Mouse (Mus musculus): ENCODE data around the gene 2310034G01Rik. TPM values are rescaled to one million over a fixed set of nuclear protein-coding genes. Genes with fewer than 3 reads are reported as not detected.

2310034G01Rik gene
- 0.34 and 0.75 TPM in 2 replicates for polyA plus RNA-seq (2012; ENCODE audit: low replicate concordance)

DNA sequence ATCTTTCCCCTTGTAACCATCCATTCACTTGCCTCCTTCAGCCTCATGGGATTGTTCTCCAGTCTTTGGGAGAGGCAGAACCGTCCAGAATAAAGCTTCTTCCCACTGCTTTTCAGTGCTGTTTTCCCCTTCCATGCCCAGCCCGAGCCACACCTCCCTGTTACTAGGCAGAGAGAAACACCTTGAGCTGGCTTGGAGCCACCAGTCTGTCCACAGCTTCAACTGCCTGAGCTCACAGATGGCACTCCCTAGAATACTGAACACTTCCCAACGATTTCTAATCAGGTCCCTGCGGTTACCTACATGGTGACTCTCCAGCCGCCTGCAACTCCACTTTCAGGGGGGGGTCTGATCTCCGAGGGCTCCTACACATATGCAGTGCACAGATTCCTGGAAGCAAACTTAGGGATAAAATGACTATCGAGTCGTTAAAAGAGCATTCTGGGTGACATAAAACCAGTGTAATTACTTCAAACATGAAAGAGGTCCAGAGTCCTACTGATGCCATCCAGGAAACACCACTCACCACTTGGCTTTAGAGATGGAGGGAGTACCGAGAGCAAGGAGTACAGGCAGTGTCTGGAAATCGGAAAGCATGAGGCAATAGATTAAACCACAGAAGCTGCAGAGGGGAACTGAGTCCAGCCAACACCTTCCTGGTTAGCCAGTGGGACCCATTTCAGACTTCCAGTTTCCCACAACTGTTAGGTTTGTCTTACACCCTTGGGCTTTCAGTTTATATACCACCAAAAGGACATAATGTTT lies at the start of gene 2310034G01Rik:
TSS of gene 2310034G01Rik (minus strand) at position 135 of the 765 bp plus-strand sequence.

DNA sequence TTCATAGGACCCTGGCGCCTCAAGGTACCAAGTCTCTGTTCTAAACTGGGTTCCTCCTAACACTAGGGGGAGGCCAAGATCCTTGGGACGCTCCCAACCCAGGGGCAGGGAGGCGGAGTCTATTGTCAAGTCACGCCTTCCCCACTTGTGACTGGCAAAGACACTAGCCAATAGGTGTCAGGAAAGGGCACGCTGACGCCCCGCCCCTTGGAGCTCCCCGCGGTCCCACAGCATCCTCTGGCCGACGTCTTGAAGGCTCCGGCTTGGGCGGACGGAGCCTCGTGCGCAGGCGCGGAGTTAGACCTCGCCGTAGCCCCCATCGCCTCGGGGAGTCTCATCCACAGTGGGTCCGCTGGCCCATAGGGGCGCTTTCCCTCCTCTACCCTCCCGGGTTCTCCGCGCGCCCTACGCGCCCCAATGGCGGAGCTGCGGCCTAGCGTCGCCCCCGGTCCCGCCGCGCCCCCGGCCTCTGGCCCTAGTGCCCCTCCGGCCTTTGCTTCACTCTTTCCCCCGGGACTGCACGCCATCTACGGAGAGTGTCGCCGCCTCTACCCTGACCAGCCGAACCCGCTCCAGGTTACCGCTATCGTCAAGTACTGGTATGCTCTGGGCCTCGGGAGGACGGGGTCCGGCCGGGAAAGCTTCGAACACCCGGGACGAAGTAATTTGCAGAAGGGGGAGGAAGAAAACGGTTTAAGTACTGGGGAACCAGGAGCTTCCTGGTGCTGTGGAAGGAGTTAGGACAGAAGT lies 46.8 kb upstream of the 2310034G01Rik start, which contains the start of gene Sufu:
TSS of gene Sufu (plus strand) at position 211 of the 750 bp plus-strand sequence.

GRCm38 (mm10) chr19:46395109-46396009 lies 45.3 kb upstream of the 2310034G01Rik start, which contains the start of gene Actr1a:
TSS of gene Actr1a (minus strand) at chr19:46395748.

GRCm38 (mm10) chr19:46338331-46338936 lies 11.7 kb downstream of the 2310034G01Rik start, which contains the start of gene Cuedc2:
TSS of gene Cuedc2 (minus strand) at chr19:46338702.

DNA sequence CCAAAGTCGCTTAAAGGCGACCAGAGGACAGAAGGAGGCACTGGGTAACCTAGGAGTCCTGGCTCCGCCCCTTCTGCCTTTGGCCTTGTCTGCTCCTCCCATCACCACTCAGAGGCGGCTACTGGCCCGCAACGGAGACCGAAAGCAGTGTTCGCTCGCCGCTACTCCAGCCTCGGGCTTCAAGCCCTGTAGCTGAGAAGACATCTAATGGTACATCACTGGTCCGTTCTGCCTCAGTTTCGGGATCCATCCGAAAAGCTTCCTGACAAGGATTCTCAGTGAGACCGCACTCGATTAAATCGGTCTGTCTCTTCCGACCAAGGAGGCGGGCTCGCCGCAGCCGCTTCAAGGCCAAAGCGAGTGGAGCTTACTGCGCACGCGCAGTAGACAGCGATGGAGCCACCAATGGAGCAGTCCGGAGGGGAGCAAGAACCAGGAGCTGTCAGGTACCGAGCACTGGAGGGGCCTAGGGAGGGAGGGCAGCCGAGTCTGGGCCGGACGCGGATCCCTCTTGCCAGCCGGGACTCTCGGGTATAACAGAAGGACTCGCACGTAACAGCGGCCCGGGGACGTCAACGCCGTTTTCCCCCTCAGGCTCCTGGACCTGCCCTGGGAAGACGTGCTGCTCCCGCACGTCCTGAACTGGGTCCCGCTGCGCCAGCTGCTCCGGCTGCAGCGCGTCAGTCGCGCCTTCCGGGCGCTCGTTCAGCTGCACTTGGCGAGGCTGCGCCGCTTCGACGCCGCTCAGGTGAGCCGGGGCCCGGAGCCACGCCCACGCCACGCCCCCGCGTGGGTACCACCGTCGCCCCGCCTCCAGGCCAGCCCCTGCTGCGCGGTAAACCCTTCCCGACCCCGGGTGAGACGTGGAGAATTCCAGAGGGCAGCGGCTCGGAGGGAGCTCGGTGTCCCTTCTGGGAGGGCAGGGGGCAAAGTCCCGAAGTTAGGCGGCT lies 21.7 kb downstream of the 2310034G01Rik start, which contains the start of gene Fbxl15:
TSS of gene Fbxl15 (plus strand) at position 104 of the 950 bp plus-strand sequence.

DNA sequence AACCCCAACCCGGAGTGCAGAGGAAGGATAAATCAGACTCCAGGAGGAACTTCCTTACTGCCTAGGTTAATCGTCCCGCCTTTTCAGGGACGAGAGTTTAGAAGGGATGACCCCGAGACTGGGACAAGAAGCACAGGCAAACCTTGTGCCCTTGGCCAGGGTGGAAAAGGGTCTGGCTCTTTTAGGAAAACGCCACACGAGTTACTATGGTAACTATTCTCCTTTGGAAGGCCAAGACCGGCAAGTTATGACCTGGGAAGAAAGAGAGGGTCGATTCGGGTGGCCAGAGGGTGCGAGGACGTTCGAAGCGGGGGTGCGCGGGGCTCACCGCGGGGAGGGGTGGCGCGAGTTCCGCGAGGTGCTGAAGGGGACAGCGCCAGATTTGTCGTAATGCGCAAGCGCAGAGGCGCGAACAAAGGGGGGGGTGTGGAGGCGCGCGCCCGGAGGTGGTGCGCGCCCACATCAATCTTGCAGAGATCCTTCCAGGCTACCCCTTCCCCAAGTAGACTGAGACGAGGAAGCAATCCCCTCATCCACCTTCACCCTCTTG lies 23.3 kb downstream of the 2310034G01Rik start, which contains the start of gene Psd:
TSS of gene Psd (minus strand) at position 401 of the 550 bp plus-strand sequence.

GRCm38 (mm10) chr19:46304216-46304841 lies 45.8 kb downstream of the 2310034G01Rik start, which contains the start of gene Nfkb2:
TSS of gene Nfkb2 (plus strand) at chr19:46304320.

Other genes starting within 250 kb of the 2310034G01Rik start
- not detected in 2 replicates for gene Elovl3, start 218.4 kb downstream of the 2310034G01Rik start, polyA plus RNA-seq (2012; ENCODE audit: low replicate concordance)
- gene Pitx3, start 202.0 kb downstream of the 2310034G01Rik start, polyA plus RNA-seq (2012; ENCODE audit: low replicate concordance), result not detected in 2 replicates
- gene Gbf1, start 197.8 kb downstream of the 2310034G01Rik start, polyA plus RNA-seq (2012; ENCODE audit: low replicate concordance), result 419 and 633 TPM in 2 replicates
- 225 and 361 TPM in 2 replicates for gene Nfkb2, start 46.0 kb downstream of the 2310034G01Rik start, polyA plus RNA-seq (2012; ENCODE audit: low replicate concordance)
- gene Psd, start 23.1 kb downstream of the 2310034G01Rik start, polyA plus RNA-seq (2012; ENCODE audit: low replicate concordance), result 1.7 and 2.5 TPM in 2 replicates
- gene Fbxl15, start 22.1 kb downstream of the 2310034G01Rik start, polyA plus RNA-seq (2012; ENCODE audit: low replicate concordance), result 17.6 and 24.2 TPM in 2 replicates
- 94.2 and 96.3 TPM in 2 replicates for gene Cuedc2, start 11.6 kb downstream of the 2310034G01Rik start, polyA plus RNA-seq (2012; ENCODE audit: low replicate concordance)
- gene Mfsd13a, start 9.2 kb downstream of the 2310034G01Rik start, polyA plus RNA-seq (2012; ENCODE audit: low replicate concordance), result 9.8 and 25.9 TPM in 2 replicates
- 26.1 and 37.0 TPM in 2 replicates for gene Actr1a, start 45.4 kb upstream of the 2310034G01Rik start, polyA plus RNA-seq (2012; ENCODE audit: low replicate concordance)
- 38.7 and 49.4 TPM in 2 replicates for gene Sufu, start 46.6 kb upstream of the 2310034G01Rik start, polyA plus RNA-seq (2012; ENCODE audit: low replicate concordance)
- gene Trim8, start 151.4 kb upstream of the 2310034G01Rik start, polyA plus RNA-seq (2012; ENCODE audit: low replicate concordance), result 113 and 173 TPM in 2 replicates
- 6.1 and 13.0 TPM in 2 replicates for gene Arl3, start 222.9 kb upstream of the 2310034G01Rik start, polyA plus RNA-seq (2012; ENCODE audit: low replicate concordance)
- gene Sfxn2, start 223.1 kb upstream of the 2310034G01Rik start, polyA plus RNA-seq (2012; ENCODE audit: low replicate concordance), result 0.89 and 2.4 TPM in 2 replicates
- gene Wbp1l, start 248.8 kb upstream of the 2310034G01Rik start, polyA plus RNA-seq (2012; ENCODE audit: low replicate concordance), result 72.2 and 116 TPM in 2 replicates